Mouse (Mus musculus): ENCODE measurements around the gene Dpf3. TPM values are rescaled to one million over a fixed set of nuclear protein-coding genes. Genes with fewer than 3 reads are reported as not detected.

Dpf3 gene
- total RNA-seq, 2 experiments from 2014 or later: 16.3 to 22.3 TPM

GRCm38 (mm10) chr12:83473987-83474600 is 13.4 kb downstream of the Dpf3 start:
- no peak for DNase-seq
- intact Hi-C loops (cut with DNase I): no loop called here

- no peak for DNase-seq
- intact Hi-C loops (cut with DNase I): no loop called here
Observed at GRCm38 (mm10) chr12:83471760-83472159, 15.8 kb downstream of the Dpf3 start.

- intact Hi-C loops (cut with DNase I): no loop called here
- DNase-seq: no peak
Observed at GRCm38 (mm10) chr12:83470085-83470484, 17.4 kb downstream of the Dpf3 start.

- intact Hi-C loops (cut with DNase I): no loop called here
- DNase-seq: no peak
Observed at GRCm38 (mm10) chr12:83466508-83467430, 20.7 kb downstream of the Dpf3 start.

GRCm38 (mm10) chr12:83466053-83466452 is 21.5 kb downstream of the Dpf3 start:
- intact Hi-C loops (cut with DNase I): no loop called here

GRCm38 (mm10) chr12:83460272-83460671 is 27.2 kb downstream of the Dpf3 start:
- intact Hi-C loops (cut with DNase I): no loop called here
- no peak for DNase-seq

More at GRCm38 (mm10) chr12:83466053-83466452, 21.5 kb downstream of the Dpf3 start:
- DNase-seq: no peak

- no peak for DNase-seq
- intact Hi-C loops (cut with DNase I): no loop called here
Observed at GRCm38 (mm10) chr12:83454697-83455321, 32.7 kb downstream of the Dpf3 start.

- intact Hi-C loops (cut with DNase I): no loop called here
Observed at GRCm38 (mm10) chr12:83451850-83452249, 35.7 kb downstream of the Dpf3 start.

GRCm38 (mm10) chr12:83450471-83450870 is 37.0 kb downstream of the Dpf3 start:
- intact Hi-C loops (cut with DNase I): no loop called here
- no peak for DNase-seq

More at GRCm38 (mm10) chr12:83451850-83452249, 35.7 kb downstream of the Dpf3 start:
- no peak for DNase-seq

- intact Hi-C loops (cut with DNase I): no loop called here
- DNase-seq: no peak
Observed at GRCm38 (mm10) chr12:83449202-83449601, 38.3 kb downstream of the Dpf3 start.

- DNase-seq: peak in 1 of 2 experiments; percentile 13
- intact Hi-C loops (cut with DNase I): no loop called here
Observed at GRCm38 (mm10) chr12:83445587-83445986, 41.9 kb downstream of the Dpf3 start.

GRCm38 (mm10) chr12:83444448-83444847 is 43.1 kb downstream of the Dpf3 start:
- intact Hi-C loops (cut with DNase I): no loop called here
- DNase-seq: no peak

- intact Hi-C loops (cut with DNase I): no loop called here
- no peak for DNase-seq
Observed at GRCm38 (mm10) chr12:83438002-83438401, 49.5 kb downstream of the Dpf3 start.

- intact Hi-C loops (cut with DNase I): no loop called here
- no peak for DNase-seq
Observed at GRCm38 (mm10) chr12:83433987-83434698, 53.4 kb downstream of the Dpf3 start.

GRCm38 (mm10) chr12:83433436-83433835 is 54.1 kb downstream of the Dpf3 start:
- DNase-seq: no peak
- intact Hi-C loops (cut with DNase I): no loop called here

- no peak for DNase-seq
- intact Hi-C loops (cut with DNase I): no loop called here
Observed at GRCm38 (mm10) chr12:83430207-83430606, 57.3 kb downstream of the Dpf3 start.

- DNase-seq: no peak
- intact Hi-C loops (cut with DNase I): loop anchor here (5.0 kb wide), 1 partner anchor 316 kb away; no protein-coding TSS in a partner anchor
Observed at GRCm38 (mm10) chr12:83428016-83428415, 59.5 kb downstream of the Dpf3 start.

GRCm38 (mm10) chr12:83427601-83428000 is 59.9 kb downstream of the Dpf3 start:
- intact Hi-C loops (cut with DNase I): loop anchor here (5.0 kb wide), 1 partner anchor 315 kb away; no protein-coding TSS in a partner anchor
- DNase-seq: no peak

GRCm38 (mm10) chr12:83426326-83426725 is 61.2 kb downstream of the Dpf3 start:
- intact Hi-C loops (cut with DNase I): loop anchor here (5.0 kb wide), 1 partner anchor 314 kb away; no protein-coding TSS in a partner anchor
- DNase-seq: no peak

GRCm38 (mm10) chr12:83425736-83426135 is 61.8 kb downstream of the Dpf3 start:
- intact Hi-C loops (cut with DNase I): loop anchor here (5.0 kb wide), 1 partner anchor 313 kb away; no protein-coding TSS in a partner anchor
- no peak for DNase-seq
